In genomic region chr17:44136863-44137640, GRCm38 (mm10) we compare ENCODE assay signal across 23 mouse cellular contexts. TPM values are rescaled to one million over a fixed set of nuclear protein-coding genes. Genes with fewer than 3 reads are reported as not detected.
DNase-seq lines count a peak whose midpoint lies in the region; ATAC-seq and TF ChIP-seq lines count a peak whose summit lies in the region.
"Had no signal": no experiment of that assay in that cellular context is flagged by ENCODE, and none has a peak within 500 bp of the region (broad histone marks: within the 10 kb centered on the region; RNA-seq: fewer than 3 reads in every experiment).

No protein-coding gene starts in this region.

- H3K4me2 ChIP-seq in heart, embryonic 13.5 days, result peak overlapping the region; percentile 65
- H3K4me2 ChIP-seq in kidney, postnatal 0 days (ENCODE audit: low read length), result 0 out of 2 replicates have a peak overlapping the region, but pooled peaks have one; percentile 11
- H3K4me2 ChIP-seq in kidney, embryonic 16.5 days (replicated peaks; ENCODE audit: low read depth, low read length), result no peak overlapping the region; the same call in 1 of the 2 replicates
- H3K4me2 ChIP-seq in forebrain, embryonic 11.5 days (ENCODE audit: low read depth, low read length, severe bottlenecking), result no peak overlapping the region
- H3K4me2 ChIP-seq: embryonic facial prominence, embryonic 12.5 days; forebrain, embryonic 13.5 days; hindbrain, embryonic 15.5 days; limb, embryonic 12.5 days had no signal

- H3K4me3 ChIP-seq in heart, embryonic 13.5 days, result no peak overlapping the region
- no peak overlapping the region for H3K4me3 ChIP-seq in kidney, postnatal 0 days (replicated peaks; ENCODE audit: low read depth, low read length)
- no peak overlapping the region for H3K4me3 ChIP-seq in kidney, embryonic 16.5 days (ENCODE audit: low read length)
- no peak overlapping the region for H3K4me3 ChIP-seq in forebrain, embryonic 11.5 days (ENCODE audit: low read depth, low read length)
- H3K4me3 ChIP-seq: embryonic facial prominence, embryonic 12.5 days; erythroblast, embryonic 14.5 days; forebrain, embryonic 13.5 days; gastrocnemius, adult 2 months; hindbrain, embryonic 15.5 days; limb, embryonic 12.5 days; liver, embryonic 12.5 days; midbrain, embryonic 10.5 days had no signal

- DNase-seq in heart, postnatal 25 days (ENCODE audit: low spot score), result no peak
- no peak for DNase-seq in kidney, postnatal 0 days (ENCODE audit: low spot score)
- no peak for DNase-seq in forebrain, embryonic 11.5 days (ENCODE audit: low spot score)
- DNase-seq in cerebellum, postnatal 25 days, result no peak
- DNase-seq: adrenal gland, postnatal 25 days; cerebellum, adult 9-10 months; gastrocnemius, adult 2 months; heart, postnatal 10 days; kidney, adult 11 months; layer of hippocampus, postnatal 36 days; lung, postnatal 4 days; thymus, adult 18-20 months had no signal

- H3K27ac ChIP-seq in heart, embryonic 13.5 days (replicated peaks), result no peak overlapping the region
- no peak overlapping the region for H3K27ac ChIP-seq in kidney, postnatal 0 days
- no peak overlapping the region for H3K27ac ChIP-seq in kidney, embryonic 16.5 days (ENCODE audit: low read length)
- H3K27ac ChIP-seq in forebrain, embryonic 11.5 days (ENCODE audit: low read depth, low read length), result no peak overlapping the region
- H3K27ac ChIP-seq: embryonic facial prominence, embryonic 12.5 days; forebrain, embryonic 13.5 days; gastrocnemius, adult 2 months; hindbrain, embryonic 15.5 days; limb, embryonic 12.5 days; liver, embryonic 12.5 days; midbrain, embryonic 10.5 days had no signal

- ATAC-seq in heart, embryonic 13.5 days (ENCODE audit: extremely low read depth, insufficient number of reproducible peaks, low FRiP score, low TSS enrichment), result no peak
- no peak for ATAC-seq in kidney, postnatal 0 days (replicated peaks; ENCODE audit: low FRiP score, low read depth)
- ATAC-seq in kidney, embryonic 16.5 days (ENCODE audit: low FRiP score, low TSS enrichment), result no peak
- peak; percentile 19 to 33; a peak in 2 of 4 replicates for ATAC-seq in hematopoietic stem cell, adult 5-6 weeks (replicated peaks in 1 of 2; ENCODE audit: insufficient read depth in 1 of 2, low FRiP score in 2 of 2, low TSS enrichment in 1 of 2, low read depth in 1 of 2, poor library complexity in 2 of 2, severe bottlenecking in 2 of 2)
- peak; percentile 87 for ATAC-seq in megakaryocyte, adult 5-6 weeks (ENCODE audit: poor library complexity, severe bottlenecking)
- no peak for ATAC-seq in forebrain, embryonic 11.5 days (replicated peaks; ENCODE audit: low FRiP score)
- ATAC-seq: forebrain, embryonic 13.5 days; liver, embryonic 12.5 days had no signal

- peaks cover 29% of the 10 kb centered on the region for H3K4me1 ChIP-seq in heart, embryonic 13.5 days
- H3K4me1 ChIP-seq in kidney, postnatal 0 days (replicated peaks; ENCODE audit: insufficient read depth, low read length), result no peaks in the 10 kb centered on the region
- H3K4me1 ChIP-seq in kidney, embryonic 16.5 days (ENCODE audit: insufficient read depth, low read length), result peaks cover 21% of the 10 kb centered on the region
- H3K4me1 ChIP-seq in forebrain, embryonic 11.5 days (replicated peaks; ENCODE audit: control insufficient read depth, insufficient read depth, low read length), result no peaks in the 10 kb centered on the region
- H3K4me1 ChIP-seq: forebrain, embryonic 13.5 days; hindbrain, embryonic 15.5 days; limb, embryonic 12.5 days; liver, embryonic 12.5 days; midbrain, embryonic 10.5 days had no signal

- H3K9me3 ChIP-seq in heart, embryonic 13.5 days, result no peaks in the 10 kb centered on the region
- H3K9me3 ChIP-seq in kidney, postnatal 0 days (replicated peaks; ENCODE audit: low read length), result no peaks in the 10 kb centered on the region
- no peaks in the 10 kb centered on the region for H3K9me3 ChIP-seq in kidney, embryonic 16.5 days (ENCODE audit: low read length)
- no peaks in the 10 kb centered on the region for H3K9me3 ChIP-seq in forebrain, embryonic 11.5 days (ENCODE audit: control insufficient read depth, low read length)
- H3K9me3 ChIP-seq: embryonic facial prominence, embryonic 12.5 days; forebrain, embryonic 13.5 days; hindbrain, embryonic 15.5 days; limb, embryonic 12.5 days; liver, embryonic 12.5 days; midbrain, embryonic 10.5 days had no signal

- no peaks in the 10 kb centered on the region for H3K36me3 ChIP-seq in heart, embryonic 13.5 days
- H3K36me3 ChIP-seq in kidney, postnatal 0 days (ENCODE audit: insufficient read depth, low read length), result no peaks in the 10 kb centered on the region
- H3K36me3 ChIP-seq in kidney, embryonic 16.5 days (ENCODE audit: insufficient read depth, low read length), result no peaks in the 10 kb centered on the region
- no peaks in the 10 kb centered on the region for H3K36me3 ChIP-seq in forebrain, embryonic 11.5 days (ENCODE audit: control insufficient read depth, insufficient read depth, low read length)
- H3K36me3 ChIP-seq: embryonic facial prominence, embryonic 12.5 days; hindbrain, embryonic 15.5 days; limb, embryonic 12.5 days; liver, embryonic 12.5 days; midbrain, embryonic 10.5 days had no signal

- no peak for TF ChIP-seq CTCF in kidney, postnatal 0 days (IDR thresholded peaks at IDR 0.05; ENCODE audit: low read depth)

- intact Hi-C loops in heart, postnatal 25 days (cut with DNase I), result no loop called here

- H3K27me3 ChIP-seq in heart, embryonic 13.5 days (replicated peaks), result peaks cover 27% of the 10 kb centered on the region
- H3K27me3 ChIP-seq in kidney, postnatal 0 days (ENCODE audit: insufficient read depth, low read length), result no peaks in the 10 kb centered on the region
- H3K27me3 ChIP-seq in kidney, embryonic 16.5 days (ENCODE audit: insufficient read depth, low read length), result no peaks in the 10 kb centered on the region
- no peaks in the 10 kb centered on the region for H3K27me3 ChIP-seq in forebrain, embryonic 11.5 days (ENCODE audit: control insufficient read depth, insufficient read depth, low read length)
- H3K27me3 ChIP-seq: embryonic facial prominence, embryonic 12.5 days; forebrain, embryonic 13.5 days had no signal

- H3K9ac ChIP-seq in heart, embryonic 13.5 days, result no peak overlapping the region
- no peak overlapping the region for H3K9ac ChIP-seq in kidney, postnatal 0 days (ENCODE audit: low read depth, low read length)
- H3K9ac ChIP-seq in kidney, embryonic 16.5 days (replicated peaks; ENCODE audit: low read length), result no peak overlapping the region
- H3K9ac ChIP-seq in forebrain, embryonic 11.5 days (ENCODE audit: low read length), result no peak overlapping the region
- H3K9ac ChIP-seq: embryonic facial prominence, embryonic 12.5 days; forebrain, embryonic 13.5 days; hindbrain, embryonic 15.5 days; limb, embryonic 12.5 days; liver, embryonic 12.5 days had no signal

- WGBS in heart, embryonic 13.5 days, result 58% methylated on average over 10 of the region's 10 CpGs
- 69% methylated on average over 10 of the region's 10 CpGs for WGBS in kidney, postnatal 0 days
- WGBS in kidney, embryonic 16.5 days, result 68% methylated on average over 10 of the region's 10 CpGs
- 90% methylated on average over 10 of the region's 10 CpGs for WGBS in forebrain, embryonic 11.5 days

RNA-seq across cellular contexts. Expression of gene Enpp4, which starts 31.4 kb away (rescaled TPM):
- 6.7 and 7.8 TPM in 2 replicates for polyA plus RNA-seq in heart, embryonic 13.5 days (2015; fragmentation: Nextera tagmentation; extraction: Ambion mirVana)
- 10 to 100 TPM; 19.0 to 19.1 TPM for total RNA-seq in heart, postnatal 25 days (2021)
- polyA plus RNA-seq in kidney, postnatal 0 days (2015; fragmentation: Nextera tagmentation; extraction: Ambion mirVana), result 6.4 and 7.0 TPM in 2 replicates
- 5.6 and 5.7 TPM in 2 replicates for polyA plus RNA-seq in kidney, embryonic 16.5 days (2015; fragmentation: Nextera tagmentation; extraction: Ambion mirVana)
- 17.0 and 19.5 TPM in 2 replicates for total RNA-seq in hematopoietic stem cell, adult 5-6 weeks (2017)
- total RNA-seq in megakaryocyte, adult 5-6 weeks (2015), result 2.1 and 4.2 TPM in 2 replicates
- total RNA-seq in megakaryocyte, adult 5-6 weeks (2017), result 2.5 and 3.0 TPM in 2 replicates
- polyA plus RNA-seq in forebrain, embryonic 11.5 days (2014; fragmentation: Nextera tagmentation; extraction: Ambion mirVana), result 4.5 and 5.0 TPM in 2 replicates

RNA-seq across cellular contexts. Expression of gene Clic5, which starts 51.3 kb away (rescaled TPM):
- polyA plus RNA-seq in heart, embryonic 13.5 days (2015; fragmentation: Nextera tagmentation; extraction: Ambion mirVana), result 9.0 and 9.9 TPM in 2 replicates
- 100 to 1,000 TPM; 114 to 142 TPM for total RNA-seq in heart, postnatal 25 days (2021)
- 9.8 and 10.4 TPM in 2 replicates for polyA plus RNA-seq in kidney, postnatal 0 days (2015; fragmentation: Nextera tagmentation; extraction: Ambion mirVana)
- 11.1 and 12.4 TPM in 2 replicates for polyA plus RNA-seq in kidney, embryonic 16.5 days (2015; fragmentation: Nextera tagmentation; extraction: Ambion mirVana)
- 14.0 and 16.1 TPM in 2 replicates for total RNA-seq in hematopoietic stem cell, adult 5-6 weeks (2017)
- total RNA-seq in megakaryocyte, adult 5-6 weeks (2015), result 0.09 and 0.14 TPM in 2 replicates
- total RNA-seq in megakaryocyte, adult 5-6 weeks (2017), result 0.04 and 0.15 TPM in 2 replicates
- polyA plus RNA-seq in forebrain, embryonic 11.5 days (2014; fragmentation: Nextera tagmentation; extraction: Ambion mirVana), result 0.16 and 0.19 TPM in 2 replicates
- polyA plus RNA-seq: erythroblast, embryonic 14.5 days had no signal

RNA-seq across cellular contexts. Expression of gene Enpp5, which starts 58.4 kb away (rescaled TPM):
- polyA plus RNA-seq in heart, embryonic 13.5 days (2015; fragmentation: Nextera tagmentation; extraction: Ambion mirVana), result 15.8 and 16.2 TPM in 2 replicates
- 10 to 100 TPM; 10.1 to 10.6 TPM for total RNA-seq in heart, postnatal 25 days (2021)
- 22.0 and 29.1 TPM in 2 replicates for polyA plus RNA-seq in kidney, postnatal 0 days (2015; fragmentation: Nextera tagmentation; extraction: Ambion mirVana)
- 30.6 and 32.3 TPM in 2 replicates for polyA plus RNA-seq in kidney, embryonic 16.5 days (2015; fragmentation: Nextera tagmentation; extraction: Ambion mirVana)
- 29.9 and 34.1 TPM in 2 replicates for total RNA-seq in hematopoietic stem cell, adult 5-6 weeks (2017)
- total RNA-seq in megakaryocyte, adult 5-6 weeks (2015), result 1.2 and 1.4 TPM in 2 replicates
- 2.2 and 4.5 TPM in 2 replicates for total RNA-seq in megakaryocyte, adult 5-6 weeks (2017)
- polyA plus RNA-seq in forebrain, embryonic 11.5 days (2014; fragmentation: Nextera tagmentation; extraction: Ambion mirVana), result 8.1 and 10.9 TPM in 2 replicates

Comparison
In these comparisons a context has a peak if more than half of its experiments do, and no peak if none do; other contexts are left out.
1. H3K4me2 ChIP-seq: peak in heart, embryonic 13.5 days (single experiment) and kidney, postnatal 0 days (single experiment); none in kidney, embryonic 16.5 days (single experiment) and forebrain, embryonic 11.5 days (single experiment).
2. ATAC-seq: peak in hematopoietic stem cell, adult 5-6 weeks (2 of 2) and megakaryocyte, adult 5-6 weeks (single experiment); none in heart, embryonic 13.5 days (single experiment), kidney, postnatal 0 days (single experiment), kidney, embryonic 16.5 days (single experiment) and forebrain, embryonic 11.5 days (single experiment).